Mouse (Mus musculus) embryonic fibroblast, embryonic 13.5 days (primary cell): ENCODE data around the gene Phlpp1.

Experiments
- CTCF ChIP-seq: IDR thresholded peaks from 2 replicates; pipeline ENCODE4 v1.5.1; 2011; ENCODE audit warnings: mild to moderate bottlenecking, control low read depth, low read length, moderate library complexity, borderline replicate concordance; ENCODE audit not compliant: insufficient read depth
- POLR2A ChIP-seq: IDR thresholded peaks from 2 replicates; pipeline ENCODE4 v1.6.1; 2011; ENCODE audit warnings: low read depth, mild to moderate bottlenecking, control low read depth, low read length, moderate library complexity

GRCm38 (mm10) chr1:106148386-106149380 is 22.9 kb upstream of the Phlpp1 start:
- TF ChIP-seq CTCF (no peak), POLR2A (no peak)
